Mouse (Mus musculus): Measurements from ENCODE around the gene Men1.
"Not testable (repeated sequence)": the region's sequence is repeated elsewhere in the genome, so short reads cannot be mapped to it uniquely, and the experiment has no call there.

Gene Men1

DNA sequence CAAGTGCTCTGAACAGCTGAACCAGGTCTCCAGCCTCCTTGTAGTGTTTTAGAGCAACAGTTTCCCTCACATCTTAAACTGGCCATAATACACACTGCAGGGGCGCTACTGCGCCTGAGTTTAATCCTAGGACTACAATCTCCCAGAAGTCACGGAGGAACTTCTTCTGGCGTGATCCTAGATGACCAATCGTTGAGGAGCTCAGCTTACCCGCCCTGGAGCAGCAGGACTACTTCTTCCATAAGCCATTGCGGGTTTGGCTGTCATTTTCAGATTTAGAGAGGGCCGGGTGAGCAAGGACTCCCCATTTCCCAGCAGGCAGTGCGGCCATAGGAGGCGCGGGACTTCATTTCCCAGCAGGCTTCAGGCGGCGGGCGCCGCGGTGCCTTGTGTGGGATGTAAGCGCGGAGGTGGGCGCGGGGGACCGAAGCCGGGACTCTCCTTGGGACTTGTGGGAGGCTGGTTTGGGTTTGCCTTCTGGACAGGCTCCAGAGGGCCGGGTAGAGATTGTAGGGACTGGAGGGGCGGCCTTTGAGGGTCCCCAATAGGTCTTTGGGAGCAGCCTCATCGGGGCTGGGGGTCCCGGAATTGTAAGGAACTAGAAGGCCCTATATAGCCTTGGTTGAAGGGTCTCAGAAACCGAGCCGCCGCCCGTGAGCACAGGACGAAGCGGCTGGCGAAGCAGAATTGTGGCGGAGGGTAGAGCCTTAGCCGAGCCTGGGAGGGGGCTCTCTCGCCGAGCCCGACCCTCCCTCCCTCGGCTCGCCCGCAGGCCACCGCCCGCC lies at the start of gene Men1:
Gene Men1 (plus strand): TSS at position 307 of the 785 bp plus-strand sequence.
- DNase-seq = peak; percentile 93

DNA sequence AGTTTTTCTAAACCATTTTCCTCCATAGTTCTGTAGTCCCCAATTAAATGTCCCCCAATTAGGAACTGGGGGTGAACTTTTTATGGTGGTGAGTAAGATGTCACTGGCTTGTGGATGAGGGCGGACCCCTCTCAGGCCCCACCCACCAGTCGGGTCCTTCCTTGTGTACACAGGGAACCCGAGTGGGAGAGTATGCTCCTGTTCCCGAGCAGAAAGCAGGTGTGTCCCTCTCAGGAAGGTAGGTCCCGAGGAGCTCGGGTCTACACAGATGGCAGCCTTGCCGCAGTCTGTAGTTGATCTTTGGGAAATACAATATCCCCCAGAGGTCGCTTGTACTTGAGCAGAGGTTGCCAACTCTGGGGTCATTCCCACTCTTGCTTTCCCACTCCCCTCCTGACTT lies 49.6 kb upstream of the Men1 start:
- no peak for DNase-seq

GRCm38 (mm10) chr19:6285632-6286433 lies 48.9 kb upstream of the Men1 start:
- DNase-seq = no peak

DNA sequence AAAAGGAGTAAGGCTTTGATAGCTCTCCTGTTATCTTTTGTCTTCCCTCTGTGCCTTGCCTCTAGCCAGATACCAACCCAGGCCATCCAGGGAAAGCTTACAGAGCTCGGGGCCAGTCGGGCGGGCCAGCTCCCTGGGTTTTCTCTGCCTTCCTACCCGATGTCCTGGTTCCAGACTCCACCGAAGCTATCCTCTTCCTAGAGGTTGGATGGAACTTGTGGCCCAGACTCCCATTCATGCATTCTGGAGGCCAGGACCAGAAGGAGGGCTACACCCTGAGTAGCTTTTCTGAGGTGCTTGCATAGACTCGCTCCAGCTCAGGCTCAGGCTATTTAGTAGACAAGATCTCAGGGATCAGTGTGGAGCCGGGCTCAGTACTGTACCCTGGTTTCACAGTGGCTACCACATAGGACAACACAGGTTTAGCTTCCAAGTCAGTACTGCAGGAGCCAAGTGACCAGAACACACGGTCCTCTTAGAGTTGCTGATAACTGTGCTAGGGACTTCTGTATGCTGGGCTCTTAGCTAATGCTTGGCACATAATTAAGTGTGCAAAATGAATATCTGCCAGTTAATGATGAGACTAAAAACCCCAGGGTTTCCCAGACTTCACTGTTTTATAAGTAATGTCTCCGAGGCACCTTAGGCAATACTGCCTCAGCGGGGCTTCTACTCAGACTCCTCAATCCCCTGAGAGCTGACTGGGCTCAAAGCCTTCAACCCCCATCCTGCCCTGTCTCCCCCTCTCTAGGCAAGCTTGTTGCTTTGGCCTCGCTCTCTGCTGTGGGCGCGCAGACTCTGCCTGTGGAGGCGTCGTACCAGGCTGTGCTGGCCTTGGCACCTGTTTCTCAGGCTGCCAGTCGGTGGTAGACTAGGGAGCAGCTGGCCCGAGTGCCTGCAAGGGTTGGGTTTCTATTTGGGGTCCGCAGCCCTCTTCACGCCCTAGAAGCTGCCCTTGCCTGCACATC lies 48.1 kb upstream of the Men1 start:
- DNase-seq = peak; percentile 39

DNA sequence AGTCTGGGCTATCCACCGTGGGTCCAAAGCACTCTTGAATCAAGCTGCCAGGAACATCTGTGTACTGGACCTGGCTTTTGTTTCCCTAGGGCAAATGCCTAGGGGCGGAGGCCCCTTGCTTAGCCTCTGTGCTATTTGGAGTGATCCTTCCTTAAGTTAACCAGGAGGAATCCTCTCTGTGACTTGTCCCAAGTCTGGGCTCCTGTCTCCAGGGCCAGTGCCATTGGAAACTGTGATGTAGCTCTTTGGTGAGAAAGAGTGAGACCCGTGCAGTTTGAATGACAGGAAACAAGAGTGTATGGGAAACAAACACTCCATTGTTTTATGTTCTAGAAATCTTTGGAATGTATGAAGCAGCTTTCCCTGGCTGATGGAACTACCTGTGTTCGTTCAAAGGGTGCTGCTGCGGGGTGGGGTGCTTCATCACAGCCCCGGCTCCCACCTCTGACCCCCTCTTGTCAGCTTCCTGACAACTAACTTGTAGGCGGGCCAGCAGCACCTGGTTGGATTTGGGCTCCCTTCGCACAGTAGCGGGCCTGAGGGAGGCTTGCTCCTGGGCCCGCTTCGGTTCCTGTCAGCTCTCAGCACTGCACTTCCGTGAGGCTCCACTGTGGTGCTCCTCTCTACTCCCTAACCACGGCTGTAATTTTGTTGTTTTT lies 46.4 kb upstream of the Men1 start:
- no peak for DNase-seq

DNA sequence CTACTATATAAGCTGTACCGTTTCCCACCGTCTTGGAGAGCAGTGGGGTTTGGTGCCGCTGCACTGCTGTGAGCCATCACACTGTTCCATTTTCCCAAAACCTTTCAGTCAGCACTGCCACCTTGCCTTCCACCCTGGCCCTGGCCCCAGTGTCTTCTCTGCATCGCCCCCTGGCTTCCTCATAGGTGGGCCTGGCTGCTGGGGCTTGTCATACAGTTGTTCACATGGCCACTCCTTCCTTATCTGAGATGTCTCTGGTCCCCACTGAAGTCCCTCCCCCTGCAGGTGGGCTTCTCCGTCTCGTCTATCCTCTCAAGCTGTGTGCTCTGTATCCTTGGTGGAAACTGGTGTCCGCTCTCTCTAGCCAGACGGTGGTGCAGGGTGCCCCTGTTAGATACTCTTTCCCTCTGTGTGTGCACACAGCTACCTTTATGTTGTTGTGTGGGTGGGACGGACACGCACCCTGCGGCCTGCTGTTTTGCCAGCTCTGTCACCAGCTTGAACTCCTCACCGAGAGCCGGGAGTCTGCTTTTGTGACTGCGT lies 45.0 kb upstream of the Men1 start:
- no peak for DNase-seq

- DNase-seq = not testable (repeated sequence)
Measured at GRCm38 (mm10) chr19:6290720-6291116, 44.1 kb upstream of the Men1 start.

- DNase-seq = peak; percentile 68
Measured at GRCm38 (mm10) chr19:6291117-6291781, 43.5 kb upstream of the Men1 start.

GRCm38 (mm10) chr19:6292262-6292661 lies 42.5 kb upstream of the Men1 start:
- DNase-seq = no peak

GRCm38 (mm10) chr19:6294301-6294700 lies 40.5 kb upstream of the Men1 start:
- DNase-seq = no peak

DNA sequence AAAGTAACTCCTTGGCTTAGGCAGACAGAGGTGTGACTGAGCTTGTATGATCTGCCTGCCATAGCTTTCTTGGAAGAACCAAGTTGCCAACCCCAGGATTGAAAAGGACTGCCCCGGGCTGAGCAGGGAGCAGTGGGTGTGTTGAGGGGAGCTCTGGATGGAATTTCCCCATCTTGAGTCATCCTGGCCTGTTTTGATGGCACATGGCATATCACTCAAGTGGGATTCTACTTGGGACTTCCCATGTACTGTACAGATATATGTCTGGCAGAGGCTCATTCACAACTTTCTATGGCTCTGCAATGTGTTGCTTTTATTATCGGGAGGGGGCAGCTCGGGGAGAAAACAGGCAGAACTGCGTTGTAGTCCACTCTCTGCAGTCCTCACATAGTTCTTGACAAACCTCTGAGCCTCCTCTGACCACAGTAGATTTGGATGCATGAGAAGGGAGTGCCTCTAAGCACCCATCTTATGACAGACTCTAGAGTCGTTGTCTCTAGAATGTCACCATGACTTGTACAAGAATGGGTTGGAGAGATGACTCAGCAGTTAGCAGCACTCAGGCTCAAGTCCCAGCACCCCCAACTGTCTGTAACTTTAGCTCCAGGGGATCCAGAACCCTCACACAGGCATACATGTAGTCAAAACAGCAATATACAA lies 38.1 kb upstream of the Men1 start:
- no peak for DNase-seq

DNA sequence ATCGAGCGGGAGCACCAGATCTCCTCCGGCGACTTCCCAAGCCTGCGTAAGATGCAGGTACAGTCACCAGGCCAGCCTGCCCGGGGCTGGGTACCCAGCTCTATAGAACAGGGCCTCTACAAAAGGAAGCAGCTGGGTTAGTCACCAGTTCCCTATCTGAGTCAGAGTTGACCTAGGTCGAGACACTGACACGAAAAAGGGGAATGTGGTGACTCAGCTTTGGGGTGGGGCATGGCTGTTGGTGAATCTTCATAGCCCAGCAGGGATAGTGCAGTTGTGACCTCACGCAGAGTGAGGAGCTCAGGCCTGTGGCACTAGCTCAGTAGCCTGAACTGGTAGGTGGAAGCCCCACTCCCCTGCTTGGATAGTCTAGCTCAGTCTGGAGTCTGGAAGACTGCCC lies 37.1 kb upstream of the Men1 start:
- DNase-seq = peak; percentile 43

GRCm38 (mm10) chr19:6299003-6299402 lies 35.8 kb upstream of the Men1 start:
- no peak for DNase-seq

DNA sequence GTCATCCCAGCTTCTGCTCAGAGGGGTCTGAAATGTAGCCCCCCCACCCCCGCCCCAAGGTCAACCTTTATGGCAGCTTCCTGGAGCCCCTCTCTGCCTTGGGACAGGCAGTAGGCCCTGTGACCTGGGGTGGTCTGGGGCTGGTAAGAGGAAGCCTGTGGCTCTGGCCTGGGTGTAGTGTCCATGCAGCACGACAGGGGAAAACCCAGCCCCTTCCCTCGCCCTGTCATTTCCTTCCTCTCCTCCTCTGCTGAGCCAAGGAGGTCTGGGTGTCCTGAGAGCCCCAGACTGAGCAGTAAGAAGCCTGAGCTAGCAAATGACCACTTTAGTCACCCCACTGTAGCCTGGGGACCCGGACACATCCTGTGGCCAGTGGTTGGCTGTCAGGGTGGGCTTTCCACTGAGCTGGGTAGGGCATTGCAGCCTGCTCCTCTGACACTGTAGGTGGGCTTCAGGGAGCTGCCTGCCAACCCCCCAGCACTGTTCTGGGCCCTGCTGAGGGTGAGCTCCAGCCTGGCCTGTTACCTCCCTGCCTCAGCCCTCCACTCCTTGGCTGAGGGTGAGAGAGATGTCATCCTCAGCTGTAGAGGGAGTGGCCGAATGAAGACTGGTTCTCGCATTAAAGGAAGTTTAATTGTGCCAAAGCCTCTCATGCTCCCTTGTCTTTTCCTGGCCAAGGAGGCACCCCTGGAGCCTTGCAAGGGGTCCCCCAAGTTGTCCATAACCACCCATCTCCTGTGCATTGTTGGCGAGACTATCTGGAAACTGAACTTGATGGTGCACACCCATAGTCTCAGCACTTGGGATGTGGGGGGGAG lies 35.1 kb upstream of the Men1 start:
- peak; percentile 12 for DNase-seq

DNA sequence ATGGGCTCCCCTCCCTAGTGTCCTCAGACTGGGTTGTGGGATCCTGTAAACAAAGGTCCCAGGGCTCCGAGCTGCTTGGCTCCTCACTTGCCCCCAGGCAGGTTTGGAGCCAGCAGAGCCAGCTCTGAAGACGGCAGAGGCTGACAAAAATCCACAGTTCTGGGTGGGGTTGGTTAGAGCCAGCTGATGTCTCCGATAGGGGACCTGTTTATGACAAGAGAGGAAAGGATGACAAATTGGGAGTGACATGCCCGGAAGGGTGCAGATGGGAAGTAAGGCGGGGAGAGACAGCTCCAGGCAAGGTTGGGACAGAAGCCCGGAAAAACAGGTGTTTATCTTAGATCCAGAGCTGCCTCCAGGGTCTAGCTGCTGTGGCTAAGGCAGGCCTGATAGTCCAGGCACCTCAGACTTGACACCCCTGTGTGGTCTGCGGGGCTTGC lies 34.4 kb upstream of the Men1 start:
- peak; percentile 22 for DNase-seq

- no peak for DNase-seq
Measured at GRCm38 (mm10) chr19:6302114-6302513, 32.7 kb upstream of the Men1 start.

DNA sequence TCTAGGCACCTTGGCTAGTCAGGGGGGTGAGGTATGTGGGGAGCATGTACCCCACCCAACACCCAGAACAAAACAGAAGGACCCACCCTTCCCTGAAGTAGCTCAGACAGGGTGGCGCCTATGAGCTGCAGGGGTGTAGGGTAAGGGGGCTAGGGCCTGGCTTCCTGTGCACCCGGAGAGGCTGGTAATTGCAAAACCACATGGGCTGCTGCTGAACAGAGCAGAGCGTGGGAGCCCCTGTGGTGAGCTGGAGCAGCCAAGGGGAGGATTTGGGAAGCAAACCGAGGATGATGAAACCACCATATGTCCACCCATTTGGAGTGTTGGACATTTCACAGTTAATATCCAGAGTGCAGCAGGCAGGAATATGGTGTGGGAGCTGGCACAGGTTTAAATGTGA lies 32.3 kb upstream of the Men1 start:
- no peak for DNase-seq

DNA sequence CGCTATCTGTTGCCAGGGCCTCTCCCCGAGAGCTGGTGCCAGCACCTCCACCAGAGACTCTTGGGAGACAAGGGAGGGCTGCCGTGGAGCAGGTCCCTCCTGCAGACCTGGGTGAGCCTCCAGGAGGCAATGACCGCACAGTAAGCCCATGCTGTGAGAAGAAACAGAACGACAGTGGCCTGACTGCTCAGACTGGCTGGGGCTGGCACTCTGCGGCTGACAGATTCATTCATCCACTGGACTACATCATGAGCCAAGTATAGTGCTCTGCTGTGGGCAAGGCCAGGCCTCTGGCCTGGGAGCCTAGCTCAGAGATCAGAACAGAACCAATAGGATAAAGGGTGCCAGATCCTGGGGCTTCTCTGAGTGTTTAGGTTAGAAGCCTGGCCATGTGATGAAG lies 30.9 kb upstream of the Men1 start:
- peak; percentile 12 for DNase-seq

DNA sequence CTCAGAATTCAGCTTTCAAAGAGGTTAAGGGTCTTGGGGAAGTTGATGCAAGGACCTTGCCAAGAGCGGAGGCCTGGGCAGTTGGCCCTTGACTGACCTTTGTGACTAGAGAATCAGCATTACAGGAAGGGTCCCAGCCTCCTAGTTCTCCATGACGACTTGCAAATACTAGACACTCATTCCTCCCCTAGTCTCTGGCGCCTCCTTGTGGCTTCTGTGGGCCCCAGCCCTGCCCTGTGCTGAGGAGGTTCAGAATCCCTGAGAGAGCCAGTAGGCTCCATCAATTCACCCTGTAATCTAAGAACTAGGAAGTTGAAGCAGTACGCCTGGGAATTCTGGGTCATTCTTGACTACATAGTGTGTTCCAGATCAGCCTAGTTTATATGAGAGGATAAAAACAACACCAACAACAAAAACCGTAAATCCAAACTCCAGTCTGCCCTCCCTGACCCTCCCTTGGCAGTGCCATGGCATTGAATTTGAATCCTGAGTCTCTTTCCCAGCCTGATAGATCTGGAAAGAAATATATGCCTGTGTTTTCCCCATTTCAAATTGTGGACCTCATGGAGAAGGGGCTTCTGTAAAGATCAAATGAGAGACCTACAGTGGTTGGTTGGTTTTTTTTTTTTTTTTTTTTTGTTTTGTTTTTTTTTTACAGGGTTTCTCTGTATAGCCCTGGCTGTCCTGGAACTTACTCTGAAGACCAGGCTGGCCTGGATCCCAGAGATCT lies 29.8 kb upstream of the Men1 start:
- peak; percentile 92 for DNase-seq
